Mouse (Mus musculus): ENCODE measurements around the gene Syt1.

DNA sequence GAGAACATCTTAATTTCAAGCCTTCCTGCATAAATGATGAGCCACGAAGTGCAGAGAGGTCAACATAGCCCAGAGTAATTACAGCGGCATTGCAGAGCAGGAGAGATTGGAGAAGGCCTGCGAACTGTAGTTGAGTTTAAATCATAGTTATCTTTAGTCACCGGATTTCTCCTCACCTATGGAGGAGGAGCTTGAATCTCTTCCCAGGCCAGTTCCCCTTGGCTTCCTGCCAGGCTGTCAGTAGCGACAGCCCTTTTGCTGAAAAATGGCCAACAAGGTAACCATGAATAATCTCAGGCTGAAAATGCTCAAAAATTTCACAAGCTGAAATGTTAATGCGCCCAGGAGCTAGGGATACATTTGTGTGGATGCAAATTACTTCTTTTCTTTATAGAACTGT lies 143.6 kb downstream of the Syt1 start:
- TF ChIP-seq CTCF (IDR thresholded peaks at IDR 0.05; ENCODE audit: borderline replicate concordance, insufficient read depth, low read length) (no peak), POLR2A (IDR thresholded peaks at IDR 0.05; ENCODE audit: low read depth, low read length) (no peak)

Measured in embryonic fibroblast, embryonic 13.5 days (primary cell).